Mouse (Mus musculus): ENCODE measurements at regions not wholly inside any gene's neighbourhood (a gene's known extent, or its start where the extent isn't known, plus 50 kb on each side); places are given as distances from the start of the nearest gene placed in this dataset.

DNA sequence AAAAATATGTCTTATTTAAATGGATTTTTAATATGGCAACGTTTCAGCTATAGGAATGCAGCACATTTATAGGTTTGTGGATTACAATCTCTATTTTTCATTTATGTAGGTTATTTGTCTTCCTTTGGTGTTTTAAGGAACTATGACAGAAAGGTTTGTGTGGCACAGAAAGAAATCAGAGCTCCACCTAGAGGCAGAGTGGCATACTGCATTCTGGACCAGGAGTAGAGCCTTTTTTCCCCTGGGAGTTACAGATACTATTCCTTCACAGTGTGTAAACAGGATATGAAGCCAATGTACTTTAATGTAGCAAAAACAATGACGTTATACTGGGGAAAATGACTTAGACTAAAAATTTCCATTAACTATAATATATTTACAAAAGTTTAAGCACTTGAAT lies 94.9 kb upstream of the St8sia4 start:
- TF ChIP-seq EP300 (IDR thresholded peaks at IDR 0.05; ENCODE audit: low read depth): no peak
- TF ChIP-seq CTCF (IDR thresholded peaks at IDR 0.05; ENCODE audit: low read depth): peak; percentile 68

Measured in liver, embryonic 14.5 days (tissue).